Mouse (Mus musculus): ENCODE results near the gene Olfr1036. TPM values are rescaled to one million over a fixed set of nuclear protein-coding genes. Genes with fewer than 3 reads are reported as not detected.

Olfr1036 gene
- total RNA-seq (2023) = not detected

DNA sequence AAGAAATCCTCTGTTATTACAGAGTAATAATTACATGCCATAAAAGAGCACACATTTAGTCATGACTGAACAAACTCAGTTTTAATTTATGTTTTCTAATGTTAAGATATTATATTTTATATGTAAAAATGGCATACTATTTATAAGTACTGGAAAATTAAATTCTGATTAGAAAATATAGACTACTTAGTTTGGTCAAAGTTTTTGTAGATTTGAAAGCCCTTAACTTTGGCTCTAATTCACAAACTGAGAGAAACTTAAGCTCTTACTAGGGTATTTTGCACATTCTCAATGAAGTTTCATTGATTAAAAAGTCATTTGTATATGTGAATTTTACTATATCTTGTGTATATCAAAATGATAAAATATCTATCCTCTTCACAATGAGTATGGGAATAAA is at the start of gene Olfr1036:
Gene Olfr1036 (plus strand): TSS at position 301 of the 400 bp plus-strand sequence.

DNA sequence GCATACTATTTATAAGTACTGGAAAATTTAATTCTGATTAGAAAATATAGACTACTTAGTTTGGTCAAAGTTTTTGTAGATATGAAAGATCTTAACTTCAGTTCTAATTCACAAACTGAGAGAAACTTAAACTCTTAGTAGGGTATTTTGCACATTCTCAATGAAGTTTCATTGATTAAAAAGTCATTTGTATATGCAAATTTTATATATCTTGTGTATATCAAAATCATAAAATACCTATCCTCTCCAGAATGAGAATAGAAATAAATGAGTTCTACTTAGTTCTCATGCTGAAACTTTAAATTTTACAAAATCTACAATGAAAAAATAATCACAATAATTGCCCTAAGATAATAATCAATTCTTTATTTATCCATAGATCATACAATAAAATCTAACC is 28.2 kb upstream of the Olfr1036 start, which contains the start of gene Olfr1034:
Gene Olfr1034 (plus strand): TSS at position 301 of the 400 bp plus-strand sequence.

DNA sequence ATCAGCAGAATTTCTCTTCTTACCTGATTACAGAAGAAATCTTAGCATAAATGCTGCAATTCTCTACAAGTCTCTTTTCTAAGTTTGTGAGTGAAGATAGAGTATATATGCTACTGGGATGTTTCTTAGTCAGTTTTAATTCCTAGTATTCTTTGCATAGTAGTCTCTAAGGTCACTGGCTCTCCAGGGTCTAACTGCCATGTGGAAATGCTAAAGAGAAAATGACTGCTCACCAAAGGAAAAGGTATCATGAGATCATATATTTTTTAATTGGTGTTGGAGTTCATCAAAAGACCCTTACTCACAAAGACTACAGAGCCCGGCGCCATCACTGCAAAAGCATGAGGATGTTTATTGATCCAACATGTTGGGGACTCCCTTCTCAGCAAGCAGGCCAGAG is 13.5 kb downstream of the Olfr1036 start, which contains the start of gene Olfr1037:
Gene Olfr1037 (minus strand): TSS at position 101 of the 400 bp plus-strand sequence.

Other genes starting within 250 kb of the Olfr1036 start
- gene Olfr1019, start 228.5 kb upstream of the Olfr1036 start, total RNA-seq (2023) = not detected
- gene Olfr1020, start 227.0 kb upstream of the Olfr1036 start, total RNA-seq (2023) = not detected
- gene Olfr1022, start 205.4 kb upstream of the Olfr1036 start, total RNA-seq (2023) = not detected
- gene Olfr1023, start 188.4 kb upstream of the Olfr1036 start, total RNA-seq (2023) = not detected
- not detected for gene Olfr1024, start 168.9 kb upstream of the Olfr1036 start, total RNA-seq (2023)
- not detected for gene Olfr1025-ps1, start 158.8 kb upstream of the Olfr1036 start, total RNA-seq (2023)
- gene Olfr1026, start 152.4 kb upstream of the Olfr1036 start, total RNA-seq (2023) = not detected
- not detected for gene Olfr1028, start 123.6 kb upstream of the Olfr1036 start, total RNA-seq (2023)
- gene Olfr1029, start 100.1 kb upstream of the Olfr1036 start, total RNA-seq (2023) = not detected
- gene Olfr1030, start 94.7 kb upstream of the Olfr1036 start, total RNA-seq (2023) = not detected
- not detected for gene Olfr1031, start 83.7 kb upstream of the Olfr1036 start, total RNA-seq (2023)
- gene Olfr1032, start 68.5 kb upstream of the Olfr1036 start, total RNA-seq (2023) = not detected
- gene Olfr1033, start 53.4 kb upstream of the Olfr1036 start, total RNA-seq (2023) = not detected
- not detected for gene Olfr1034, start 28.1 kb upstream of the Olfr1036 start, total RNA-seq (2023)
- not detected for gene Olfr1037, start 13.4 kb downstream of the Olfr1036 start, total RNA-seq (2023)
- not detected for gene Olfr1039, start 61.9 kb downstream of the Olfr1036 start, total RNA-seq (2023)
- gene Olfr1040, start 72.7 kb downstream of the Olfr1036 start, total RNA-seq (2023) = not detected
- not detected for gene Olfr1042, start 87.8 kb downstream of the Olfr1036 start, total RNA-seq (2023)
- not detected for gene Olfr1043, start 93.5 kb downstream of the Olfr1036 start, total RNA-seq (2023)
- not detected for gene Olfr1044, start 103.8 kb downstream of the Olfr1036 start, total RNA-seq (2023)
- not detected for gene Olfr52, start 111.7 kb downstream of the Olfr1036 start, total RNA-seq (2023)
- not detected for gene Olfr1045, start 129.0 kb downstream of the Olfr1036 start, total RNA-seq (2023)
- gene Olfr1046, start 145.3 kb downstream of the Olfr1036 start, total RNA-seq (2023) = not detected
- not detected for gene Olfr1047, start 157.4 kb downstream of the Olfr1036 start, total RNA-seq (2023)
- not detected for gene Olfr1048, start 166.3 kb downstream of the Olfr1036 start, total RNA-seq (2023)
- gene Olfr1049, start 184.3 kb downstream of the Olfr1036 start, total RNA-seq (2023) = not detected
- gene Olfr1051, start 205.1 kb downstream of the Olfr1036 start, total RNA-seq (2023) = not detected
- gene Olfr1052, start 218.5 kb downstream of the Olfr1036 start, total RNA-seq (2023) = not detected
- gene Olfr1053, start 241.3 kb downstream of the Olfr1036 start, total RNA-seq (2023) = not detected